Mouse (Mus musculus): ENCODE measurements around the gene Nrp2.

DNA sequence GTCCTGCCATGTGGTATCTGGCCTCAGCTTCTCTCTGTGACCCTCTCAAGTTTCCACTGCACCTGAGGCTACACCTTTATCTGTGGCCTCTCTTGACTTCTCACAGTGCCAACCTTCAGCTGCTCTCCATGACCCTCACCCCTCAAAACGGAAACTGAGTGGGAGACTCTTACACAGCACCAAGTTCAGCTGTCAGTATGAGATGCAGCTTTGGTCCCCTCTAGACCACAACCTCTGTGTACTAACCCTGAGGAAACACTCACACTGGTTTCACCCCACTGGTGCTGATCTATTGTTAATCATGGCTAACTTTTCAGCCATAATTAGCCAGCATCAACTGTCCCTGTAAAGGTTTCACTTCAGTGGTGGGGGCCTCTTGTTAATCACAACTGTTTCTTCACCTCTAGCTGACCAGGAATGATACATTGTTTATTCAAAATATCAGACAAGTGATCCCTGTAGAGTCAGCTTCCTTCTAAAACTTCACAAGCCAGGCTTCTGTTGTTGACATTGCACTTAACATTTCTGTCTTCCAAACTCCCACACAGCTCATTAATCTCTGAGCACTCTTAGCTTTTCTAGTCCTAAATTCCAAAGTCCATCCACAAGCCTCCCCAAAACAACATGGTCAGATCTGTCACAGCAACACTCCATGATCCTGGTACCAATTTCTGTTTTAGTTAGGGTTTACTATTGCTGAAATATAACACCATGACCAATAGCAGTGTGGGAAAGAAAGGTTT is 131.5 kb downstream of the Nrp2 start:
- TF ChIP-seq CTCF (IDR thresholded peaks at IDR 0.05; ENCODE audit: low read depth): no peak
- TF ChIP-seq EP300 (IDR thresholded peaks at IDR 0.05; ENCODE audit: low read depth): no peak

Measured in heart, postnatal 0 days (tissue).